ENCODE assay signal across 8 mouse cellular contexts in the genomic region with DNA sequence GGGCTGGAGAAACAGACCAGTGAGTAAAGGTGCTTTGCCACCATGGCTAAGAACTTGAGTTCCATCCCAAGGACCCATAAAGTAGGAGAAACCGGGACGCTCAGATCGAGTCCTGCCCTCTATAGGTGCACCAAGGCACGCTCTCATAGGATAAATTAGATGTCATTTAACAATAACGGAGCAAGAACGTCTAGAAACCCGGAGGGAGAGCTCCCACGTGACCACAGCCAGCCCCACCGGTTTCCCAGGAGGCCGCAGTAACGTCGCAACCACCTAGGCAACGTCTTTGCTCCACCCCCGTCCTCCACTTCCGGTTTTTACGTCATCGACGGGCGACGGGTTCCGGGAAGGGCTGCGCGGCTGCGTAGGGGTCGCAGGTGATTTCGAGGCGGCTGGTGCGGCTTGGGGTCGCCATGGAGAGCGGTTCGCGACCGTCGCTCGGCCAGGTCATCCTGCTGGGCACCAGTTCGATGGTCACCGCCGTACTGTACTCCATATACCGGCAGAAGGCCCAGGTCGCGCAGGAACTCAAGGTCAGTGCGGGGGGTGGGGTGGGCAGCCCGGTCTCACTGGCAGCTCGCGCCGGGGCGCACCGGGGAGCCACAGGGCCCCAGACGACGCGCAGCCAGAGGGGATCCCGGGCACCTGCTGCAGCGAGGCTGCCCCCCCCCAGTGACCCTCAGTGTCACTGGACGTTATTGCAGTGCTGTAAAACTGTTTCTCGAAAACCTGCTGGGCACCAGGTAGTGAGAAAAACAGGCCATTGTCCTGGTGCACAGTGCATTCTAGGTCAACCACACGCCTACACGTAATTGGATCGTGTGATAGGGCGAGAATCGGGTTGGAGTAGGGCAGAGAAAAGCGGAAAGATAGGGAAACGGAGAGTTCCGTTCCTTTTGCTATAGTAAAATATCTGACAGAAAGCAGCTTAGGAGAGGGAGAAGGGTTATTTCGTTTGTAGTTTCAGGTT. TPM values are rescaled to one million over a fixed set of nuclear protein-coding genes. Genes with fewer than 3 reads are reported as not detected.
A peak's percentile ranks its signal among the peaks of the same experiment; 100 is the strongest.
DNase-seq lines count a peak whose midpoint lies in the region; ATAC-seq and TF ChIP-seq lines count a peak whose summit lies in the region.

TSS of gene Mul1 (plus strand) at position 325 of the 970 bp plus-strand sequence.

- H3K9ac ChIP-seq in hindbrain, embryonic 13.5 days: peak within 1 kb of the TSS; percentile 89

- H3K27me3 ChIP-seq in Patski: no peaks in the 10 kb centered on the region
- peaks cover 15% of the 10 kb centered on the region for H3K27me3 ChIP-seq in hindbrain, embryonic 13.5 days

- H3K4me2 ChIP-seq in hindbrain, embryonic 13.5 days: peak within 1 kb of the TSS; percentile 87

- WGBS in hindbrain, embryonic 13.5 days: 1% methylated on average over 64 of the region's 64 CpGs

- CTCF ChIA-PET in Patski (lab: Charles Lee): interaction anchor here (1.0 to 1.4 kb wide), 2 partner anchors 10 to 12 kb away, joined by 3 read pairs; no protein-coding TSS in a partner anchor

- POLR2A ChIA-PET in Patski (lab: Charles Lee): no interaction called here

- in situ Hi-C loops in Patski (cut with MboI; ENCODE audit: low pct_unique_long_range_greater_than_20kb): no loop called here

- ATAC-seq in Patski: peak; percentile 69
- peak; percentile 94 for ATAC-seq in hindbrain, embryonic 13.5 days (ENCODE audit: low FRiP score)

- H3K27ac ChIP-seq in hindbrain, embryonic 13.5 days: peak within 1 kb of the TSS; percentile 77

- no peaks in the 10 kb centered on the region for H3K9me3 ChIP-seq in hindbrain, embryonic 13.5 days

- peaks cover 16% of the 10 kb centered on the region for H3K4me1 ChIP-seq in hindbrain, embryonic 13.5 days (replicated peaks)

- no peak for TF ChIP-seq CTCF in Patski (IDR thresholded peaks at IDR 0.05)

- peak within 1 kb of the TSS; percentile 76 for H3K4me3 ChIP-seq in hindbrain, embryonic 13.5 days

- H3K36me3 ChIP-seq in hindbrain, embryonic 13.5 days: peaks cover 35% of the 10 kb centered on the region

- DNase-seq in Patski (ENCODE audit: low read depth, low spot score): no peak
- DNase-seq in cerebellum, postnatal 14 days: peak; percentile 97
- DNase-seq in frontal cortex, postnatal 14 days (ENCODE audit: low spot score in 2 of 2): peak; percentile 95
- DNase-seq in layer of hippocampus, postnatal 25 days (ENCODE audit: extremely low spot score in 1 of 2, low spot score in 1 of 2): peak; percentile 96
- DNase-seq in lung, postnatal 25 days (ENCODE audit: low spot score): peak; percentile 95
- DNase-seq in retina, embryonic 14.5 days (ENCODE audit: low spot score): peak; percentile 95
- peak; percentile 97 for DNase-seq in thymus, postnatal 4 days

RNA-seq across cellular contexts. Expression of gene Mul1, which starts in this region (rescaled TPM):
- polyA plus RNA-seq in Patski (2021): 24.3 TPM
- polyA plus RNA-seq in hindbrain, embryonic 13.5 days (2015; fragmentation: Nextera tagmentation; extraction: Ambion mirVana): 20.9 and 21.4 TPM in 2 replicates
- total RNA-seq in layer of hippocampus, postnatal 25 days (2021): 10 to 100 TPM; 57.7 to 57.8 TPM
